Mouse (Mus musculus): ENCODE data around the gene Acot8.

Acot8 gene

GRCm38 (mm10) chr2:164804533-164805331 lies at the start of gene Acot8, which contains the start of gene Zswim3:
Gene Acot8, minus strand, starts transcription at chr2:164804882.
Gene Zswim3, plus strand, starts transcription at chr2:164805098.
- DNase-seq (ENCODE audit: low spot score) = peak; percentile 97

GRCm38 (mm10) chr2:164850061-164850460 lies 45.4 kb upstream of the Acot8 start:
- no peak for DNase-seq (ENCODE audit: low spot score)

GRCm38 (mm10) chr2:164845782-164846181 lies 41.1 kb upstream of the Acot8 start:
- DNase-seq (ENCODE audit: low spot score) = no peak

- no peak for DNase-seq (ENCODE audit: low spot score)
Measured at GRCm38 (mm10) chr2:164835164-164835563, 30.5 kb upstream of the Acot8 start.

GRCm38 (mm10) chr2:164834531-164834930 lies 29.8 kb upstream of the Acot8 start:
- no peak for DNase-seq (ENCODE audit: low spot score)

GRCm38 (mm10) chr2:164833314-164833959 lies 28.8 kb upstream of the Acot8 start, which contains the start of gene Neurl2:
Gene Neurl2, minus strand, starts transcription at chr2:164833456.
- DNase-seq (ENCODE audit: low spot score) = peak; percentile 90

- DNase-seq (ENCODE audit: low spot score) = peak; percentile 29
Measured at GRCm38 (mm10) chr2:164832748-164833301, 28.1 kb upstream of the Acot8 start, which contains the start of gene Ctsa. Gene Ctsa, plus strand, starts transcription at chr2:164832873.

GRCm38 (mm10) chr2:164832032-164832747 lies 27.5 kb upstream of the Acot8 start:
- no peak for DNase-seq (ENCODE audit: low spot score)

GRCm38 (mm10) chr2:164831029-164831428 lies 26.3 kb upstream of the Acot8 start:
- no peak for DNase-seq (ENCODE audit: low spot score)

- DNase-seq (ENCODE audit: low spot score) = no peak
Measured at GRCm38 (mm10) chr2:164829090-164829489, 24.4 kb upstream of the Acot8 start.

GRCm38 (mm10) chr2:164828437-164828836 lies 23.8 kb upstream of the Acot8 start, which contains the start of gene Spata25:
Gene Spata25, minus strand, starts transcription at chr2:164828537.
- no peak for DNase-seq (ENCODE audit: low spot score)

GRCm38 (mm10) chr2:164827146-164827850 lies 22.6 kb upstream of the Acot8 start:
- no peak for DNase-seq (ENCODE audit: low spot score)

GRCm38 (mm10) chr2:164825521-164825920 lies 20.8 kb upstream of the Acot8 start:
- no peak for DNase-seq (ENCODE audit: low spot score)

- DNase-seq (ENCODE audit: low spot score) = no peak
Measured at GRCm38 (mm10) chr2:164823969-164824368, 19.3 kb upstream of the Acot8 start.

GRCm38 (mm10) chr2:164823181-164823585 lies 18.5 kb upstream of the Acot8 start:
- no peak for DNase-seq (ENCODE audit: low spot score)

- DNase-seq (ENCODE audit: low spot score) = peak; percentile 100
Measured at GRCm38 (mm10) chr2:164822636-164823165, 18.0 kb upstream of the Acot8 start, which contains the start of gene Zswim1. Gene Zswim1, plus strand, starts transcription at chr2:164822686.

GRCm38 (mm10) chr2:164821060-164821459 lies 16.4 kb upstream of the Acot8 start:
- DNase-seq (ENCODE audit: low spot score) = no peak

- DNase-seq (ENCODE audit: low spot score) = no peak
Measured at GRCm38 (mm10) chr2:164817703-164818102, 13.0 kb upstream of the Acot8 start.

GRCm38 (mm10) chr2:164817206-164817605 lies 12.5 kb upstream of the Acot8 start:
- DNase-seq (ENCODE audit: low spot score) = no peak

- DNase-seq (ENCODE audit: low spot score) = no peak
Measured at GRCm38 (mm10) chr2:164815821-164816220, 11.1 kb upstream of the Acot8 start.

GRCm38 (mm10) chr2:164815348-164815747 lies 10.7 kb upstream of the Acot8 start:
- DNase-seq (ENCODE audit: low spot score) = no peak
